Mouse (Mus musculus) cerebellum, adult 9-10 months (tissue): ENCODE data around the gene Arhgap24.
A peak's percentile ranks its signal among the peaks of the same experiment; 100 is the strongest.

ENCODE experiments used
- DNase-seq: peaks from one replicate; pipeline ENCODE4 v3.0.0; 2022

The Arhgap24 gene

DNA sequence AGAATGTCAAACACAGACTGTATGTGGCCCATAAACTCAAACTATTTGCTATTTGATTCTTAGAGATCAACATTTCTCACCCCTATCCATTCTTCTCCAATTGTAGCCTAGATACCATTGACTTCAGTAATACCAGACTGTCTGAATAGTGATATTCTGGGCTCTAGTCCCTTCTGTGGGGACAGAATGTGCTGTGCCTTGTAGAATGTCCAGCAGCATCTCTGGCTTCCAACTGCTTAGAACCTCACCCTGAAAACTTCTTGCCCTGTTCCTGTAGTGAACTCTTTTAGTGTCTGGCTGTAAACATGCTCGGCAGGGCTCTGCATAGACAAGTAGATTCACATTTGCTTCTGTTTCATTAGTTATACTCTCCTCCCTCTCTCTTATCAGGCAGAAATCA, 110.2 kb downstream of the Arhgap24 start:
- no peak for DNase-seq

DNA sequence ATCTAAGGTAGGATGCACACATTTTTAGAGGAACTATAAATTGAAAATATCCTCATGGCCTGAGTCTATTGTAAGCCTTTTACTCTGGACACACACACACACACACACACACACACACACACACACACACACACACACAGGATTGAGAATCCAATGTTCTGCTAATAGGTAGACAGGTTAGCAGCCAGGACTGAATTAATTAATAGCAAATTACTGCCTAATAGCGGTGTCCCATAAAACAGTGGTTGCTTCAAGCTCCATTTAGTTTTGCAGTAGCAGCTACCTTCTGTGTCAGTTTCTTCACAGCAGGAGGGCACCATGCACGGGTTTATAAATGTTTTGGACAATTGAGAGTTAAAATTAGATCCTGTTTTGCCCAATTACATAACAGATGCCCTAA, 111.9 kb downstream of the Arhgap24 start:
- no peak for DNase-seq

DNA sequence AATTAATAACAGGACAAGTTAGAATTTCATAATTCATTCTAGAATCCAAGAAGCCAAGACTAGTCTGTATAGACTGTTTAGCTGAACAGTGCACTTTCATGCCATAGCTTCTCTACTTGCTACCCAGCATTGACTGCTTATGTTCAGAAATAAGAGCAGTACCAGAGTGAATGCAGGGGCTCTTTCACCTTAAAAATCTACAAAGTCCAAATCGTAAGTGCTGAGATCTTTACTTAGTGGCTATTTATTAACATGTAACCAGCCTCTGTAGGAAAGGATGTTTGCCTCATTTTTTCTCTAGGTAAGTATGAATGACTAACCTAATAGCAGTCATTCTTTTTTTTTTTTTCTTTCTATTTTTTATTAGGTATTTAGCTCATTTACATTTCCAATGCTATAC, 117.9 kb downstream of the Arhgap24 start:
- DNase-seq: no peak

- DNase-seq: no peak
Observed at GRCm38 (mm10) chr5:102613571-102613970, 132.4 kb downstream of the Arhgap24 start.

GRCm38 (mm10) chr5:102614081-102614480, 132.9 kb downstream of the Arhgap24 start:
- DNase-seq: no peak

GRCm38 (mm10) chr5:102615249-102615648, 134.1 kb downstream of the Arhgap24 start:
- DNase-seq: no peak

DNA sequence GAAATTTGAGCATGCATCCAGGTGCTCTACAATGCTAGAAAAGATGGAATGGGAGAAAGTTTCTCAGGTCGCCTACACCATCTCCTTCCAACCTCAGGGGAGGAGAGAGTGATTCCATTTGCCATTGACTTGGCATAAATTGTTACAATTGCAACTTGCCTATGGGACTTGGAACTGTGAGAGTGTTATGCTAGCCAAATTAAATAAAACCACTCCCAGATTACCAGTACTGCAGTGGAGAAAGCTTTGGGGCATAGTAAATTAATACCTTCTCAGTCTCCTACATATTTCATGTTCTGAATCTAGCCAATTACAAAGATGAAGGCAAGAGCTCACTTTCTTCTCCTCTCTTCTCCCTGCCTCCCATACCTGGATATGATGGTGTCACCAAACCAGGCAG, 139.8 kb downstream of the Arhgap24 start:
- DNase-seq: no peak

DNA sequence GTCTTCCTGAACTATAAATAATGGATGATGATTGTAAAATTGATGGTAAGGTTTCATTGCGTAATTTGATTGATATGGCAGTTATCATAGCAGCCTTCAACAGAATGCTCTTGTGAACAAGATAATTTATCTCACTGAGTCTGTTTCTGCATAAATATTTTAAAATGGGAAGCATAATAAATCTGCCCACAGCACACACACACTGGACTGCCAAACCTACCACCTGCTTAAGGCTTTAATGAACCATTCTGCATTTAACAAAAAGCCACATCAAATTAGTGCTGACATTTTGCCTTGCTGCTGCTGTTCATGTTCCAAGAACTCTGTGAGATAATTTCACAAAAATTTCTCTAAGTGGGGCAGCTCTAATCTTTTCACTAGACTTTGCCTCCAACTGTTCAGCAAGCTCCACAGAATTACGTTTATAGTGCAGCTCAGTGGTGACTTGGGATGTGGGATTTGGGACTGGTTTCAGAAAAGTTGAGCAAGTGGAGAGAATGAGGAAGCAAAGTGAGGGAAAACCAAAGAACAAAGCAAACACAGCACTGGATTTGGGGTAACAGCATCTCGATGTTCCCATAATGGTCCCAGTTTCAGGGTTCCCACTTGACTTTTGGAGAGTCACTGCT, 142.7 kb downstream of the Arhgap24 start:
- DNase-seq: no peak

- no peak for DNase-seq
Observed at GRCm38 (mm10) chr5:102626671-102627070, 145.5 kb downstream of the Arhgap24 start.

DNA sequence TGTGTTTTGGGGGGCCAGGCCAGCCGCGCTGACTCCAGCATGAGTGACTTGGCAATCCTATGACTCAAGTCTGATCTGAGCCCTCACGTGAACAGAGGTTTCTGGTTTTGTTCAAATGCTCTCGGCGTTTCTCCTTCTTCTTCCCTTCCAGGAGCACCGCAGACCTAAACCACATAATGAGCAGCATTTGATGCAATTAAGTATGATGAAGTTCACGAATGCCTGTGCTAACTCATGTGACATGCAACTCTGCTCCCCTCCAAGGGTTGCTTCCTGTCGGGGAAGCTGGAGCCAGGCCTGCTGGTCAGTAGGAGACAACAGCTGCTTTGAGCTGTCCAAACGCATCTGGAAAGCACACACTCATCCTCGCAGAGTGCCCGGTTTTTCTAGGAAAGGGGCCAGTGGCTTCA, 148.2 kb downstream of the Arhgap24 start:
- no peak for DNase-seq

DNA sequence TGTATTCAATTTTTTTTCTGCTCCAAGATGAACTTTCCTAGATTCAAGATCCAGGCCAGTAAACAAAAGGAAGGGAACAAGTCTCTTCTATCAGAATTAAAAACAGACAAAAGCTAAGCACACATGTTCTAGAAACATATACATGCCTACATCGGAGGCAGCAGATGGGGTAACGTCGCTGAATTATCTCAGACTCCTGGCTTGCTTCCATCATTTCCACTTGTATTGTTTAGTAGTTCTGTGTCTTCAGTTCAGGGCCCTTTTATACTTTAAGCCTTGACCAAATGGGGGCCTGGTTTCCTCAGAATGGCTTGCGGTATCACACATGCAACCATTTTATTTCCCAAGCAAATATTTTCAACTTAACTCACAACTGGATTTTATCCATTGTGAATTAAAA, 154.4 kb downstream of the Arhgap24 start:
- no peak for DNase-seq

DNA sequence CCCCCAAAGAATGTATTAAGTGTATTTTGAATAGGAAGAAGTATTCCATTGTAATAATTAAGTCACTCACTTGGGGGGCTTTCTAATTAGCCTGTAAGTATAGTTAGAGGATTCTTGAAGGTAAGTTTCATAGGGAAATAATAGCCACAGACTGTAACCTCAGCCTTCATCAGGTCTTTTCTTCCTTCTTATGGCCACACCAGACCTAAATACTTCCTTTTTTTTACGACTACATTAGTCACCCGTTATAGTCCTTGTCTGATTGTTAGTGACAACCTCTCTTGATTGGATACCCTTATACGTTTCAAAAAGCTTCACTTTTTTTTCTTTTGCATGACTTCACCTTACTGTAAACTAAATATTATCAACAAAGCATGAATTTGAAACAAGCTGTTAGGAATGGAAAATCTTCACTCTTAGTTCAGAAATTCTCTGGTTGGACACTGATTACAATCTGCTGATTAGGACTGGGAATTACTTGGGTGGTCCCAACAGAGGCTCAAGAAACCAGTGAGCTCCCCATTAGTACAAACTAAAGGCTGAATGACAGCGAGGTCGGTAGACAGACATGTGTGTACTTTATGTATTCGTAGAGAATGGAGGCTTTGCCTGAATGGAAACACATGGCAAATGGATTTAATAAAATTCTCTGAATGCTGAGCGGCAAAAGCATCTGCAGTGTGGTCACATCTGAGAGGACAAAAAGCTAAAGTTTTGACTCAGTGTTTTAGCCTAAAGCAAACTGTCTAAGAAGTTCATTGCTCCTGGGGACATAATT, 158.8 kb downstream of the Arhgap24 start:
- no peak for DNase-seq

GRCm38 (mm10) chr5:102643364-102643763, 162.2 kb downstream of the Arhgap24 start:
- DNase-seq: no peak

GRCm38 (mm10) chr5:102643820-102644219, 162.6 kb downstream of the Arhgap24 start:
- no peak for DNase-seq

DNA sequence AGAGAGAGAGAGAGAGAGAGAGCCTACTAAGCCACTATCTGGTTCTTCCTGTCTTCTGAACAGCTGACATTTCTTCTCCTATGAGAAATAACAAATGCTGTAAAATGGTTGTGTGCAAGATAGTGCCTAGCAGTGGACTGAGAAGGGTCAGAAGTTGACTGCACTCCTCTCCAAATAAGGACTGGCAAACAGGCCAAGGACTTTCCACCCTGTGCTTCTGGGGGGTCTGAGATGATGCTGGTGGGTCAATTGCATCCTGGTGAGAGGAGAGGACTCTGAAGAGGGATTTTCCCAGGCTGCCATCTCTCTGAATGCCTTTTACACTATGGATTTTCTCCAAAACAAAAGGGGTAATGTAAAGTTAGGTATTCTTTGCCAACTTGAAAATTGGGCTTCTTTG, 177.9 kb downstream of the Arhgap24 start:
- no peak for DNase-seq

GRCm38 (mm10) chr5:102664988-102665726, 184.0 kb downstream of the Arhgap24 start:
- DNase-seq: no peak

- no peak for DNase-seq
Observed at GRCm38 (mm10) chr5:102666886-102667285, 185.7 kb downstream of the Arhgap24 start.

GRCm38 (mm10) chr5:102667754-102668575, 186.8 kb downstream of the Arhgap24 start:
- no peak for DNase-seq

GRCm38 (mm10) chr5:102670206-102670605, 189.0 kb downstream of the Arhgap24 start:
- DNase-seq: no peak

DNA sequence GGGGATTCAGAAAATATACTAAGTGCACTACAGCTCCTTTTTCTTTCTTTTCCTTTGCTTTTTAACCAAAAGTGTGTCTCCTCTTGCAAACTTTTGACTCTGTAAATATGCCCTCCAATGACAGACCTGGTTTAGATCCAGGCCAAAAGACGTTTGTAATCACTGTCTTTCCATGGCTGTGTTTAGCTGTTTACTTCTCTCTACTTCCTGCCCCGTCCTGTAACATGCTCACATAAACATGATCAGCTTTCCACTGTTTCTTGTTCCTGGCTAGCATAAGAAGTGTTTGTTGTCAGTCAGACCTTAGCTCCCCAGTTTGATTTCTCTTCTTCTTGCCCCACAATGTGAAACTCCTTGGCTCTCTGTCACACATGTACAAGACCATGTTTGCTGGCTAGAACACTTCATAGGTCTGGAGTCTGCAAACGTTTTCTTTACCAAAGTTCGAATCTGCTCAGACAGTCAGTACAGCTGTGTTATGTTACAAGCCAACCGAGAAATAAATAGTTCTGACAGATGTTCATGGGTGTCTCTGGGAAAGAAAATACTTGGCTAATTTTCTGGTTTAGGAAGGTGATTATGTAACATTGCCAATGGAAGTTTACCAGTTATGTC, 189.6 kb downstream of the Arhgap24 start:
- DNase-seq: no peak

- DNase-seq: no peak
Observed at GRCm38 (mm10) chr5:102675326-102675725, 194.1 kb downstream of the Arhgap24 start.

- DNase-seq: no peak
Observed at GRCm38 (mm10) chr5:102677176-102677575, 196.0 kb downstream of the Arhgap24 start.

- DNase-seq: peak; percentile 73
Observed at GRCm38 (mm10) chr5:102687673-102688072, 206.5 kb downstream of the Arhgap24 start.
